Mouse (Mus musculus): Measurements from ENCODE around the gene Slc36a4. TPM values are rescaled to one million over a fixed set of nuclear protein-coding genes. Genes with fewer than 3 reads are reported as not detected.

The Slc36a4 gene
- polyA plus RNA-seq, 1 experiment from 2014 or later = 15.8 TPM

DNA sequence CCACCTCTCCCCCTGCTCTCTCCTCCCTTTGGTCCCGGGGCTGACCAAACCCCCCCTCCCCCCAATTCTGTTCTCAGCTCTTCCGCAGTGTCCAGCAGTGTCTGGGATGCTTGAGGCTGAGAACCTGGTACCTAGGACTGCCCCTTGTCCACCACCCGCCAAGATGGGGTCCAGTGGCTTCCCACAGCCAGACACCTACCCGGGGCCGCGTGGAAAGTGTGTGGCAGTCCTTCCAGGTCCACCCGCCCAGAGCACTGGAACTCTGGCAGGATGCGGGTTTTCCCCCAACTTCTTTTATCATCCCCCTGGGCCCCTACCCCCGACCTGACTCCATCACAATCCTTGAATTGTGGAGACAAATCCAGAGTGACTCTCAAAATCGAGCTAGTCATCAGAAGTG, 3.8 kb upstream of the Slc36a4 start:
- no peak for ATAC-seq (ENCODE audit: low FRiP score, low TSS enrichment)
- Histone ChIP-seq H3K27me3 (ENCODE audit: insufficient read depth, low read length) (no peaks in the 10 kb centered on the region), H3K4me1 (ENCODE audit: insufficient read depth, low read length) (no peaks in the 10 kb centered on the region), H3K27ac (ENCODE audit: low read length) (no peak overlapping the region), H3K9me3 (ENCODE audit: low read length) (no peaks in the 10 kb centered on the region), H3K4me2 (replicated peaks; ENCODE audit: low read depth, low read length) (no peak overlapping the region), H3K9ac (replicated peaks; ENCODE audit: low read length) (no peak overlapping the region), H3K4me3 (ENCODE audit: low read length) (no peak overlapping the region), H3K36me3 (ENCODE audit: insufficient read depth, low read length) (no peaks in the 10 kb centered on the region)
- 73% methylated on average over 10 of the region's 10 CpGs for WGBS

DNA sequence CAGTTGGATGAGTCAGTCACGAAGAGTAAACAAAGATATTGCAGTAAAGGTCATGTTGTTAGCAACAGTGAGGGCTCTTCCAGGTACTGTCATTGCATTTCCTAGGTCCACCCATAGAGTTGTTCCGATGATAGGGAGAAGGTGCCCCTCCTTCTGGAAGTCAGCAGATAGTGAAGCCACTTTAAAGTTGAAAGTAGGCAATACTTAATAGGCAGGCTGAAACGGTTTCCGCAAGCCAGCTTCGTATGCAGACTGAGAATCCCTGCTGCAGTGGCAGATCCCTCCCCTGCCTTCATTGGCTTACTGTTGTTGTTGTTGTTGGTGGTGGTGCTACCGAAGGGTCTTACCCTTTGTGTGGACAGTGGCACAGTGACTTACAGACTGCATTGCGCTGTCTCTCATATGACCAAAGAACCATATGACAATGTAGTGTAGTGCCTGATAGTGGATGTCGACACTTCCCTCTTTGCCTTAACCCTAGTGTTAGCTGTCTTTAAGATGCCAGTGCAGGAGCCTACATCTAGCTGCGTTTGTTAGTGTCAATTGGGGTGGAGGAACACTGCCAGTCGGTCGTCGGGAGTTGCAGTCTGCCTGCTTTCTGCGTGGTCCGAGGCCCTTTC, 449 bp upstream of the Slc36a4 start:
- Histone ChIP-seq H3K27me3 (ENCODE audit: insufficient read depth, low read length) (no peaks in the 10 kb centered on the region), H3K4me2 (replicated peaks; ENCODE audit: low read depth, low read length) (peak overlapping the region; percentile 62), H3K9me3 (ENCODE audit: low read length) (no peaks in the 10 kb centered on the region), H3K4me1 (ENCODE audit: insufficient read depth, low read length) (no peaks in the 10 kb centered on the region), H3K36me3 (ENCODE audit: insufficient read depth, low read length) (no peaks in the 10 kb centered on the region), H3K9ac (replicated peaks; ENCODE audit: low read length) (peak overlapping the region; percentile 82), H3K4me3 (ENCODE audit: low read length) (peak overlapping the region; percentile 68), H3K27ac (ENCODE audit: low read length) (peak overlapping the region; percentile 81)
- 21% methylated on average over 14 of the region's 14 CpGs for WGBS
- ATAC-seq (ENCODE audit: low FRiP score, low TSS enrichment) = peak; percentile 27

DNA sequence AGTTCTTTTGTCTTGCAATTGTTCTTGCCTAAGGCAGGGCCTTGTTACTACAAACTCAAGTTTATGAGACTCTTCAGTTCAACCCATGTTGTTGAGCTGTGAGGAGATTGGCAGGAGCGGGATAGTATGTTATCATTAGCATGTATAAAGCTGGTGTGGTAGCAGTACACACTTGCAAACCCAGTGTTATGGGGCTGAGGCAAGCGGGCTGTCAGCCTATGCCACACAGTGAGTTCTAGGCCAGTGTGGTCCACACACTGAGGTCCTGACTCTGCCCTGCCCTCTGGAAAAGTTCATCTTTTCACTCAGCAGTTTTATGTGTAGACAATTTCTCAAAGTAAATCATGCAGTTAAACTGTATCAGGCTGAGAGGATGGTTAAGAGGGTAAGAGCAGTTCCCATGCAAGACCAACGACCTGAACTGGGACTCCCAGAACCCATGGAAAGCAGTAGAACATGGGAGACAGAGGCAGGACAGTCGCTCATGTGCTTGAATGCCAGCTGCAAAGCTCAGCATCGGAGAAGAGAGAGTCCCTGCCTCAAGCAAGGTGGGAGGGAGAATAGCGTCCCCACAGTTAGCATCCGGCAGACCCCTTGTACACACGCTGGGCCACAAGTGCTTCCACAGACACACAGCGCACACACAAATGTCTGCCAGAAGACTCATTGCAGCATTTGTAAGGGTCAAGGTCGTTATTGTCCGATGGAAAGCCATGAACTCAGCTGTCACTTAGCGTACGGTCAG, 1.5 kb downstream of the Slc36a4 start:
- no peaks in the 10 kb centered on the region for H3K27me3 ChIP-seq (ENCODE audit: insufficient read depth, low read length)
- no peak overlapping the region for H3K4me3 ChIP-seq (ENCODE audit: low read length)
- H3K27ac ChIP-seq (ENCODE audit: low read length) = no peak overlapping the region
- H3K4me1 ChIP-seq (ENCODE audit: insufficient read depth, low read length) = no peaks in the 10 kb centered on the region
- H3K36me3 ChIP-seq (ENCODE audit: insufficient read depth, low read length) = no peaks in the 10 kb centered on the region
- ATAC-seq (ENCODE audit: low FRiP score, low TSS enrichment) = no peak
- H3K4me2 ChIP-seq (replicated peaks; ENCODE audit: low read depth, low read length) = peak overlapping the region; percentile 62
- no peaks in the 10 kb centered on the region for H3K9me3 ChIP-seq (ENCODE audit: low read length)
- H3K9ac ChIP-seq (replicated peaks; ENCODE audit: low read length) = no peak overlapping the region
- WGBS = 80% methylated on average over 13 of the region's 13 CpGs

DNA sequence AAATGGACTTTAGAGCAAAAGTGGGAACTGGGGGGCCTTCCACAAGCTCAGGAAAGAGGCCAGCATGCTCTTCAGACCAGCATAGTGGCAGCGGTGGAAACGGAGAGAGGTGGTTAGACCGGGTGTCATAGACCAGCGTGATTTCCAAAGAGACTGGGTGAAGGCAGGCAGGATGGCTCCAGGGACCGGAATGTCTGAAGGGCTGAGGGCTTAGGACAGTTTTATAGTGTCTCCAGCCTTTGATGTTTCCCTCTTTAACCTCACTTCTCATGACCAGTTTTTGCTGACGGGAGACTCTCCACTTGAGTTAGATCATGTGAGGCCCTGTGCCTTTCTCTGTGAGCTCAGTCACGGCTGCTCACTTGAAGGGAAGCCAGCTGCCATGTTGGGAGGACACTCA, 2.1 kb downstream of the Slc36a4 start:
- H3K9ac ChIP-seq (replicated peaks; ENCODE audit: low read length) = no peak overlapping the region
- ATAC-seq (ENCODE audit: low FRiP score, low TSS enrichment) = no peak
- 67% methylated on average over 7 of the region's 7 CpGs for WGBS

DNA sequence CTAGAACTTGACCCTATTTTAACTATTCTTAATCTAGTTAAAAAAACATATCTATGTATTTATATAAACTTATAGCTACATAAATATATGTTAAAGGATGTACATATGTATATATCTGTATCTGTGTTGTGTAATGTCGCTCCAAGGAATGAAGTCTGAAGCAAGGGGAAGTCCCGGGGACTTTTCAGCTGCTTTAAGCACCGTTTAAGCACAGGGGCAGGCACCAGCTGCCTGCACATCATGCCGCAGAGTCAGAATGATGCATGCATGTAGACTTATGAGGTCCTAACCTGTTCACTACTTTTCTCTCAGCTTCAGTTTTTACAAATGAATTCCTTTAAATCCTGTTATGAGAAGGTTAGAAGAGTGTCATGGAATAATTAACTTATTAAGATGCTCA, 5.3 kb downstream of the Slc36a4 start:
- Histone ChIP-seq H3K27me3 (ENCODE audit: insufficient read depth, low read length) (no peaks in the 10 kb centered on the region), H3K9me3 (ENCODE audit: low read length) (no peaks in the 10 kb centered on the region), H3K27ac (ENCODE audit: low read length) (peak overlapping the region; percentile 67; the same call in 1 of the 2 replicates), H3K36me3 (ENCODE audit: insufficient read depth, low read length) (no peaks in the 10 kb centered on the region), H3K4me3 (ENCODE audit: low read length) (no peak overlapping the region), H3K4me1 (ENCODE audit: insufficient read depth, low read length) (peaks cover 11% of the 10 kb centered on the region; the same call in 1 of the 2 replicates), H3K9ac (replicated peaks; ENCODE audit: low read length) (no peak overlapping the region), H3K4me2 (replicated peaks; ENCODE audit: low read depth, low read length) (no peak overlapping the region)
- ATAC-seq (ENCODE audit: low FRiP score, low TSS enrichment) = no peak
- WGBS = 62% methylated on average over 4 of the region's 4 CpGs

More for the DNA sequence above, 2.1 kb downstream of the Slc36a4 start:
- Histone ChIP-seq H3K27me3 (ENCODE audit: insufficient read depth, low read length) (no peaks in the 10 kb centered on the region), H3K9me3 (ENCODE audit: low read length) (no peaks in the 10 kb centered on the region), H3K4me2 (replicated peaks; ENCODE audit: low read depth, low read length) (no peak overlapping the region), H3K27ac (ENCODE audit: low read length) (no peak overlapping the region), H3K4me1 (ENCODE audit: insufficient read depth, low read length) (no peaks in the 10 kb centered on the region), H3K36me3 (ENCODE audit: insufficient read depth, low read length) (no peaks in the 10 kb centered on the region), H3K4me3 (ENCODE audit: low read length) (no peak overlapping the region)

DNA sequence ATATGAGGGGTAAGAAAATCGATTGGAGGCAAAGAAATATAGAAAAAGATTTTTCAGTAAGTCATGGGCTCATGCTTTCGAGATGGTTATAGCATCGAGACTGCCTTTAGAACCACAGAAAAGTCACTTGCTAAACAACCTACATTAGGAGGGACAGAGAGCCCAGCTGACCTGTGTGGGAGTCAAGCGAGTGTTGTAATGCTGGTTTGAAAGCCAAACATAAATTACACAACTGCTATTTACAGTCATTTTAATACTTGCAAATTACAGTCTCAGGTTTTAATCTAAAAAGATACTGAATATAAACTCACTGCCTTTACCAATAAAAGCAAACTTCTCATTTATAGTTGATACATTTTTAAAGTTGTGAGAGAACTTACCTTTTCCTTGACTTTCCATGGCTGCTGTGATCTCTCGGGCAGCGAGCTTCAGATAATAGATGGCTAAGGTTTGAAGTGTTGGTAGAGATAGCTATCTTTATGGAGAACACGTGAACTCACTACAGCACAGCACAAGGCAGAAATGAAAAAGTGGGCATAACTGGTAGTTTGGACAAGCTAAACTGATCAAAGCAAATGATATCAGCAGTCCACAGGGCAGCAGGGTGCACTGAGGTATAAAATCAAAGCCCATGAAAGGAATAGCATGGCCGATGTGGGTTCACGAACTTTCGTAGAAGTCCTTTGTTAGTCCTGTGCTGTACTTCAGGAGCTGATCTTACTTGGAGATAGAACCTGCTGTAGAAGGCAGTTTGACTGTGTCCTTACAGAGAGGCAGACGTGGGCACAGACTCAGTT, 5.9 kb downstream of the Slc36a4 start:
- Histone ChIP-seq H3K9ac (replicated peaks; ENCODE audit: low read length) (no peak overlapping the region), H3K36me3 (ENCODE audit: insufficient read depth, low read length) (no peaks in the 10 kb centered on the region), H3K27me3 (ENCODE audit: insufficient read depth, low read length) (no peaks in the 10 kb centered on the region), H3K4me1 (ENCODE audit: insufficient read depth, low read length) (peaks cover 12% of the 10 kb centered on the region; the same call in 1 of the 2 replicates), H3K9me3 (ENCODE audit: low read length) (no peaks in the 10 kb centered on the region), H3K27ac (ENCODE audit: low read length) (peak overlapping the region; percentile 36; the same call in 1 of the 2 replicates), H3K4me2 (replicated peaks; ENCODE audit: low read depth, low read length) (no peak overlapping the region), H3K4me3 (ENCODE audit: low read length) (no peak overlapping the region)
- 54% methylated on average over 11 of the region's 11 CpGs for WGBS
- peak; percentile 69 for ATAC-seq (ENCODE audit: low FRiP score, low TSS enrichment)

DNA sequence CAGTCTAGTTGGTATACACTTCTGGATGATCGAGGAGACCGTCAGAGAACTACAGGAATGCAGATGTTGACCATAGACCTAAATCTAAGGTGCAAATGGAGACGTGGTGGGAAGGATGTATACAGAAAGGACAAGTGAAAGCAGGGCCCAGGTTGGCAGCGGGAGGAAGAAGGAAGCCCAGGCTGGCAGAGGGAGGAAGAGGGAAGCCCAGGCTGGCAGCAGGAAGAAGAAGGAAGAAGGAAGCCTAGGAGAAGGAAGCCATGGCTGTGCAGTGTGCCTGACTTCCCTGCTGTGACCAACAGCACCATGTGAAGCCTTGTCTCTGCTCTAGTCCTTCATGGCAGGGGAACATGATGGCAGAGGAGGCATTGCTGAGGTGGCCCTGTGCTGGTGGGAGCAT, 7.8 kb downstream of the Slc36a4 start:
- H3K27ac ChIP-seq (ENCODE audit: low read length) = no peak overlapping the region
- ATAC-seq (ENCODE audit: low FRiP score, low TSS enrichment) = no peak
- 0 out of 2 replicates have a peak, but pooled peaks cover 3% of the 10 kb centered on the region for H3K36me3 ChIP-seq (ENCODE audit: insufficient read depth, low read length)
- H3K9me3 ChIP-seq (ENCODE audit: low read length) = no peaks in the 10 kb centered on the region
- no peak overlapping the region for H3K4me2 ChIP-seq (replicated peaks; ENCODE audit: low read depth, low read length)
- H3K9ac ChIP-seq (replicated peaks; ENCODE audit: low read length) = no peak overlapping the region
- H3K27me3 ChIP-seq (ENCODE audit: insufficient read depth, low read length) = no peaks in the 10 kb centered on the region
- no peak overlapping the region for H3K4me3 ChIP-seq (ENCODE audit: low read length)
- H3K4me1 ChIP-seq (ENCODE audit: insufficient read depth, low read length) = peaks cover 12% of the 10 kb centered on the region; the same call in 1 of the 2 replicates
- WGBS = 88% methylated on average over 4 of the region's 4 CpGs

DNA sequence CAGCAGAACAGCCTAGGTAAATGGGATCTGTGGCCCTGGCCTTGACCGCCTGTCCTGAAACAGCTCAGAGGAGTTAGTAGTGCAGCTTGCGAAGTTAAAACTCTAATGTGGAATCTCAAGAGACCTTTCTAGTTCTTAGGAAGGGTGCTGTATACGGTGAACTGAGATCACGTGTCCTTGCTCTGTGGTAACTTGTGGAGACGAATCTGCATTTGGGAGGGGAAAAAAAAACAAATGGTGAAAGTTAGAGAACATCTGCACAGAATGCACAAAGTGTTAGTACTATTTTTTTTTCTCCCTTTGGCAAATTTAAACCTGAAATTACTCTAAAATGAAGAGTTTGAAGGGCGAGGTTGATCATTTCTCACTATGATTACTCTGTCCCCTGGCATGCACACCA, 8.8 kb downstream of the Slc36a4 start:
- H3K4me2 ChIP-seq (replicated peaks; ENCODE audit: low read depth, low read length) = no peak overlapping the region
- H3K27me3 ChIP-seq (ENCODE audit: insufficient read depth, low read length) = no peaks in the 10 kb centered on the region
- no peak overlapping the region for H3K27ac ChIP-seq (ENCODE audit: low read length)
- H3K4me1 ChIP-seq (ENCODE audit: insufficient read depth, low read length) = peaks cover 12% of the 10 kb centered on the region; the same call in 1 of the 2 replicates
- no peaks in the 10 kb centered on the region for H3K9me3 ChIP-seq (ENCODE audit: low read length)
- ATAC-seq (ENCODE audit: low FRiP score, low TSS enrichment) = no peak
- WGBS = 70% methylated on average over 6 of the region's 6 CpGs
- no peak overlapping the region for H3K4me3 ChIP-seq (ENCODE audit: low read length)
- H3K36me3 ChIP-seq (ENCODE audit: insufficient read depth, low read length) = peaks cover 5% of the 10 kb centered on the region; the same call in 1 of the 2 replicates
- no peak overlapping the region for H3K9ac ChIP-seq (replicated peaks; ENCODE audit: low read length)

DNA sequence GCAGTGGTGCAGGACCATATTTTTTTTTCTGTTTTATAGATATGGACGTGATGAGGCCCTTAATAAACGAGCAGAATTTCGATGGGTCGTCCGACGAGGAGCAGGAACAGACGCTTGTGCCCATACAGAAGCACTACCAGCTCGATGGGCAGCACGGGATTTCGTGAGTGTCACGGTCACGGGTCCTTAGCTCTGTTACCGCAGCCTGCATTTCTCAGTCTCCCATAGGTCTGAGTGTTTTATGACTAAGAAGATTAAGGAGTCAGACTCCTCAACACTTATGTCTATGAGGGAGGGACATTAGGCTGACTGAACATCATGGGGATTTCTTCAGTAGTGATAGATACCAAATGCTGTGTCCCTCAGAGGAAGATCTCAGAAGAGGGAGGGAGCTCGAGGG, 10.1 kb downstream of the Slc36a4 start:
- Histone ChIP-seq H3K9me3 (ENCODE audit: low read length) (no peaks in the 10 kb centered on the region), H3K4me1 (ENCODE audit: insufficient read depth, low read length) (peaks cover 12% of the 10 kb centered on the region; the same call in 1 of the 2 replicates), H3K9ac (replicated peaks; ENCODE audit: low read length) (no peak overlapping the region), H3K36me3 (ENCODE audit: insufficient read depth, low read length) (peaks cover 6% of the 10 kb centered on the region; the same call in 1 of the 2 replicates), H3K4me3 (ENCODE audit: low read length) (no peak overlapping the region), H3K4me2 (replicated peaks; ENCODE audit: low read depth, low read length) (no peak overlapping the region), H3K27me3 (ENCODE audit: insufficient read depth, low read length) (no peaks in the 10 kb centered on the region), H3K27ac (ENCODE audit: low read length) (no peak overlapping the region)
- 46% methylated on average over 14 of the region's 14 CpGs for WGBS
- ATAC-seq (ENCODE audit: low FRiP score, low TSS enrichment) = peak; percentile 64
